In the genomic region with DNA sequence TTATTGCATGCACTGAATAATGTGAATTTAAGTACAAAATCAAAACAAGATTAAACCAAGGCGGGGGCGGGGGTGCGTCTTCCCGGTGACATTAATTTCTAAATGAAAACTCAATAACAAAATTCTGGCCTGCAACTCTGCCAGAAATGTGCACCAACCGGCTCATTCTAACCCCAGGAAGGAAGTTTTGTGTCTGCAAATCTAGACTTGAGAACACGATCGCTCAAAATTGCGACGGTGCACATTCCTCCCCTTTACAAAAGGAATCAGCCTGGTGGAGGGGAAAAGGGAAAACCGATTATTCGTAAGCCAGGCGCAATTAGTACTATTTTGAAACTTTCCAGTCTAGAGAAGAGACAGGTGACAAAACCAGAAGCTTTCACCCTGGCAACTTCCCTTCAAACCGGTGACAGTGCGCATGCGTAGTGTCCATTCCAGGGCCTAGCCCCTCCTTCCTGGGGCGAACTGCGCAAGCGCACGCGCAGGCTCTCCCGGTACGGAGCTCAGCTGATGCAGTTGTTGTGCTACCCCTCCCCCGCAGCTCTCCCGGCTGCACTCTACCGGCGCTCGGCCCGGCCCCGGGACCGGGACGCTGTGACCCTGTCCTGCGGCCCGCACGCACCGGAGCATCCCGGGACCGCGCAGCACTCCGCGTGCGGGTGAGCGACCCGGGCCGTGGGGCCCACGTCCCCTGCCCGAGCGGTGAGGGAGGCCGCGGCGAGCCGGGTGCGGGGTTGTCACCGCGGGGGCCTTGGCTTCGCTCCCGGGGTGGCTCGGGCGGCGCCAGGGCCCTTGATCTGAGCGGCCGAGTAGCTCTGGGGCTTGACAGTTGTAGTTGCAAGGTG, we compare ENCODE assay signal across 8 mouse cellular contexts. TPM values are rescaled to one million over a fixed set of nuclear protein-coding genes. Genes with fewer than 3 reads are reported as not detected.
DNase-seq lines count a peak whose midpoint lies in the region; ATAC-seq and TF ChIP-seq lines count a peak whose summit lies in the region.

A gene (plus strand): TSS at position 458 of the 845 bp plus-strand sequence.

- peak within 1 kb of the TSS; percentile 75 for H3K27ac ChIP-seq in embryonic facial prominence, embryonic 13.5 days
- H3K27ac ChIP-seq in kidney, adult 2 months (ENCODE audit: insufficient read depth, low read depth, low read length), result peak within 1 kb of the TSS; percentile 97
- peak within 1 kb of the TSS; percentile 59 for H3K27ac ChIP-seq in limb, embryonic 12.5 days
- H3K27ac ChIP-seq in midbrain, embryonic 15.5 days, result peak within 1 kb of the TSS; percentile 81
- peak within 1 kb of the TSS; percentile 90 for H3K27ac ChIP-seq in spleen, adult 2 months (ENCODE audit: insufficient read depth, low read length)

- TF ChIP-seq POLR2A in kidney, adult 2 months (IDR thresholded peaks at IDR 0.05; ENCODE audit: low read depth, low read length), result peak; percentile 83
- TF ChIP-seq POLR2A in spleen, adult 2 months (IDR thresholded peaks at IDR 0.05; ENCODE audit: low read depth, low read length), result peak; percentile 42

- H3K4me1 ChIP-seq in embryonic facial prominence, embryonic 13.5 days, result peaks cover 6% of the 10 kb centered on the region
- H3K4me1 ChIP-seq in kidney, adult 2 months (ENCODE audit: control insufficient read depth, insufficient read depth, low read length), result peaks cover 6% of the 10 kb centered on the region; the same call in 1 of the 2 replicates
- peaks cover 5% of the 10 kb centered on the region for H3K4me1 ChIP-seq in limb, embryonic 12.5 days (replicated peaks)
- H3K4me1 ChIP-seq in midbrain, embryonic 15.5 days, result peaks cover 9% of the 10 kb centered on the region
- H3K4me1 ChIP-seq in spleen, adult 2 months (ENCODE audit: control insufficient read depth, insufficient read depth, insufficient read length), result no peaks in the 10 kb centered on the region; the same call in 1 of the 2 replicates

- peak within 1 kb of the TSS; percentile 66 for H3K4me2 ChIP-seq in embryonic facial prominence, embryonic 13.5 days
- peak within 1 kb of the TSS; percentile 66 for H3K4me2 ChIP-seq in limb, embryonic 12.5 days
- peak within 1 kb of the TSS; percentile 69 for H3K4me2 ChIP-seq in midbrain, embryonic 15.5 days

- H3K4me3 ChIP-seq in embryonic facial prominence, embryonic 13.5 days, result peak within 1 kb of the TSS; percentile 94
- peak within 1 kb of the TSS; percentile 87 for H3K4me3 ChIP-seq in kidney, adult 2 months (ENCODE audit: insufficient read depth, low read depth, low read length)
- peak within 1 kb of the TSS; percentile 90 for H3K4me3 ChIP-seq in limb, embryonic 12.5 days (replicated peaks)
- peak within 1 kb of the TSS; percentile 92 for H3K4me3 ChIP-seq in midbrain, embryonic 15.5 days
- H3K4me3 ChIP-seq in spleen, adult 2 months (ENCODE audit: extremely low read depth, insufficient read depth, insufficient read length), result peak within 1 kb of the TSS; percentile 86

- peak within 1 kb of the TSS; percentile 97 for H3K9ac ChIP-seq in embryonic facial prominence, embryonic 13.5 days
- peak within 1 kb of the TSS; percentile 93 for H3K9ac ChIP-seq in limb, embryonic 12.5 days (replicated peaks)
- peak within 1 kb of the TSS; percentile 90 for H3K9ac ChIP-seq in midbrain, embryonic 15.5 days

- 3% methylated on average over 61 of the region's 61 CpGs for whole genome bisulfite sequencing in embryonic facial prominence, embryonic 13.5 days
- WGBS in kidney, adult 2 months, result 3% methylated on average over 61 of the region's 61 CpGs
- WGBS in limb, embryonic 12.5 days, result 3% methylated on average over 61 of the region's 61 CpGs
- WGBS in midbrain, embryonic 15.5 days, result 3% methylated on average over 61 of the region's 61 CpGs
- WGBS in spleen, adult 2 months, result 3% methylated on average over 61 of the region's 61 CpGs

- TF ChIP-seq CTCF in kidney, adult 2 months (conservative IDR thresholded peaks at IDR 0.05; ENCODE audit: insufficient read depth, insufficient read length, low read depth, low read length), result no peak
- TF ChIP-seq CTCF in spleen, adult 2 months (IDR thresholded peaks at IDR 0.05; ENCODE audit: extremely low read depth, insufficient read depth, insufficient read length, insufficient replicate concordance), result no peak

- no peaks in the 10 kb centered on the region for H3K9me3 ChIP-seq in embryonic facial prominence, embryonic 13.5 days
- no peaks in the 10 kb centered on the region for H3K9me3 ChIP-seq in limb, embryonic 12.5 days
- no peaks in the 10 kb centered on the region for H3K9me3 ChIP-seq in midbrain, embryonic 15.5 days

- ATAC-seq in embryonic facial prominence, embryonic 13.5 days (ENCODE audit: insufficient number of reproducible peaks, insufficient read depth, low FRiP score, low TSS enrichment, low read depth), result peak; percentile 98
- peak; percentile 99 for ATAC-seq in limb, embryonic 12.5 days (ENCODE audit: insufficient number of reproducible peaks, insufficient read depth, low FRiP score, low TSS enrichment, low read depth)
- peak; percentile 100 for ATAC-seq in midbrain, embryonic 15.5 days (replicated peaks)

- peak; percentile 97 for DNase-seq in 3134 (ENCODE audit: extremely low read depth, insufficient read length, low spot score)
- peak; percentile 98 to 99 for DNase-seq in adrenal gland, postnatal 36 days
- DNase-seq in heart, adult 18-20 months, result peak; percentile 97 to 98
- peak; percentile 98 for DNase-seq in kidney, adult 2 months
- peak; percentile 93 to 96 for DNase-seq in spleen, adult 2 months (ENCODE audit: low read depth in 1 of 2, low spot score in 2 of 2)

- peaks cover 23% of the 10 kb centered on the region for H3K36me3 ChIP-seq in embryonic facial prominence, embryonic 13.5 days
- H3K36me3 ChIP-seq in kidney, adult 2 months (ENCODE audit: control insufficient read depth, insufficient read depth, low read length), result peaks cover 9% of the 10 kb centered on the region; the same call in 1 of the 2 replicates
- peaks cover 22% of the 10 kb centered on the region for H3K36me3 ChIP-seq in limb, embryonic 12.5 days
- H3K36me3 ChIP-seq in midbrain, embryonic 15.5 days (replicated peaks), result peaks cover 10% of the 10 kb centered on the region; the same call in 1 of the 2 replicates
- H3K36me3 ChIP-seq in spleen, adult 2 months (ENCODE audit: control insufficient read depth, insufficient read depth, low read length), result peaks cover 3% of the 10 kb centered on the region

- 0 out of 2 replicates have a peak, but pooled peaks cover 3% of the 10 kb centered on the region for H3K27me3 ChIP-seq in embryonic facial prominence, embryonic 13.5 days
- no peaks in the 10 kb centered on the region for H3K27me3 ChIP-seq in kidney, adult 2 months (replicated peaks; ENCODE audit: control insufficient read depth, insufficient read depth, low read length)
- H3K27me3 ChIP-seq in limb, embryonic 12.5 days, result no peaks in the 10 kb centered on the region
- no peaks in the 10 kb centered on the region for H3K27me3 ChIP-seq in midbrain, embryonic 15.5 days (replicated peaks)
- no peaks in the 10 kb centered on the region for H3K27me3 ChIP-seq in spleen, adult 2 months (ENCODE audit: control insufficient read depth, insufficient read depth, low read length)

RNA-seq across cellular contexts. Expression of the gene that starts here (rescaled TPM):
- total RNA-seq in adrenal gland, postnatal 36 days (2021), result 100 to 1,000 TPM; 128 to 174 TPM
- polyA plus RNA-seq in embryonic facial prominence, embryonic 13.5 days (2015; fragmentation: Nextera tagmentation; extraction: Ambion mirVana), result 30.0 and 39.3 TPM in 2 replicates
- total RNA-seq in heart, adult 18-20 months (2021), result 100 to 1,000 TPM; 134 to 182 TPM
- polyA plus RNA-seq in kidney, adult 2 months (2012; rRNA removed), result 59.4 and 61.2 TPM in 2 replicates
- 32.2 and 36.9 TPM in 2 replicates for polyA plus RNA-seq in limb, embryonic 12.5 days (2016; fragmentation: Nextera tagmentation; extraction: Ambion mirVana)
- 34.0 and 37.1 TPM in 2 replicates for polyA plus RNA-seq in midbrain, embryonic 15.5 days (2015; fragmentation: Nextera tagmentation; extraction: Ambion mirVana)
- 7.4 and 14.5 TPM in 2 replicates for polyA plus RNA-seq in spleen, adult 2 months (2012; rRNA removed)

Comparison
In these comparisons a context has a peak if more than half of its experiments do, and no peak if none do; other contexts are left out.
1. Peak in every context shown above with its lines: DNase-seq, ATAC-seq, H3K4me3 ChIP-seq and H3K27ac ChIP-seq.